Mouse (Mus musculus) kidney, postnatal 25 days (tissue): ENCODE measurements at regions not wholly inside any gene's neighbourhood (a gene's known extent, or its start where the extent isn't known, plus 50 kb on each side); places are given as distances from the start of the nearest gene placed in this dataset.

Experiments used
- DNase-seq, 2 experiments: peaks; one replicate each; pipeline ENCODE4 v3.0.0; 2021; ENCODE audit warnings: mixed read lengths in 2 of 2

GRCm38 (mm10) chr3:56590071-56590470, 406.6 kb upstream of the Nbea start:
- DNase-seq = no peak

- no peak for DNase-seq
Measured at GRCm38 (mm10) chr3:56575422-56575821, 391.9 kb upstream of the Nbea start.

- peak in 1 of 2 experiments; percentile 31 for DNase-seq
Measured at GRCm38 (mm10) chr3:56536178-56536577, 352.7 kb upstream of the Nbea start.

DNA sequence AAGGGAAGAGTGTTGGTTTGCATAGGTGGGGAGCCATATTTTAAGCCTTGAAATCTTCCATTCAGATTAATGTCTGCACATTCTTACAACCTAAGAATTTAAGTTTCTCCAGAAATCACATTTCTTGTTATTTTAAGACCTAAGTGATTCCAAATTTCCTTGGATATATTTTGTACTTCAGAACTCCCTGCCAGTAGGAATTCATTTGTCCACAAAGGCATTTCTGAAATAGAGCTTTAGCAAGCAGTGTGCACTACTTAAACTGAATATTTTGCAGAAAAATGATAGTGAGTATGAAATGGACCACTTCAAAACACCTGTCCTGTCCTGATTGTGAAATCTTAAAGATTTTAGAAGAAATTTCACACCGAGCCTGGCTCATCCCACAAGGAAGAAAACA, 320.9 kb upstream of the Nbea start:
- DNase-seq = no peak

DNA sequence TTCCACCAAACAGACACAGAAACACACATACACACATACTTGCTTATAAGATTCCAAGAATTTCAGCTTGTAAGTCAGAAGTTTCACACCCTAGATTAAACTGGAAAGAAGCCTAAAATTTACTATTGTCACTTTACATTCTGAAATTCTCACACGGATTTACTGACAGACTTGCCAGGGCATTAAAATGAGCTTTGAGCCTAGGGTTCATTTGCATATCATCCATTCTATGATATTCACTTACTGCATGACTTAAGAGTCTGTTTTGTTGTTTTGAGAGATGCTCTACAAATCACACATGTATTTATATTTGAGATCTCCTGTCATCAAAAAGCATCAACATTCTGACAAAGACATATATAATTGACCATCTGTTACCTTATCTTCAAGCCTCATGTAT, 315.8 kb upstream of the Nbea start:
- DNase-seq = no peak

- no peak for DNase-seq
Measured at GRCm38 (mm10) chr3:56493937-56494336, 310.4 kb upstream of the Nbea start.

- DNase-seq = no peak
Measured at GRCm38 (mm10) chr3:56489154-56489553, 305.7 kb upstream of the Nbea start.

GRCm38 (mm10) chr3:56485550-56486400, 302.3 kb upstream of the Nbea start:
- no peak for DNase-seq

DNA sequence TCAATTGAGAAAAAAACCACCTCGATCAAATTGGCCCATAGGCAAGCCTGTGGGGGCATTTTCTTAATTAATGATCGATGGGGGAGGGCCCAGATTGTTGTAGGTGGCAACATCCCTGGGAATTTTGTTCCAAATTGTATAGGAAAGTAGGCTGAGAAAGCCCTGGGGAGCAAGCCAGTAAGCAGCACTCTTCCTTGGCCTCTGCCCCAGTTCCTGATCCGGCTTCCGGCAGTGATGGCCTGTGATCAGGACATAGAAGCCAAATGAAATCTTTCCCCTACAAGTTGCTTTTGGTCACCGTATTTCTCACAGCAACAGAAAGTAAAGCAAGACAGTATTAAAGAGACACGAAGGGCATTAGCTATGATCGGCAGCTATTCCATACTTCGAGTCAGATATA, 300.6 kb upstream of the Nbea start:
- DNase-seq = no peak

DNA sequence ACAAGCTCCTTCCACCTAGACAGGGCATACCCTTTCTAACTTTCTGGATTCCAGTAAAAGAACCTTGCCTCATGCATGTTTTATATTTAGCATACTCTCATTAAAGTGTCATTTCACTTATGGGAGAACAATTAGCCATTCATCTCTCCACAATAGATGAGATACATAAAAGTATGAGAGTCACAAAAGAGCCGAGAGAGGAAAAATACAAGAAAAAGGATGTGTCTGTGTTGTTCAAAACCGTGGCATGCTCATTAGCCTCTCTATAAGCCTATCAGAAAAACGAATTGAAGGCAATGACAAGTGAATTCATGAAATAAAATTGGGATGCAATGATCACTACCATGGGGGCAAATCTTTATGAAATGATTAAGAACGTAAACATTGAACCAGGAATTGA, 299.9 kb upstream of the Nbea start:
- no peak for DNase-seq

DNA sequence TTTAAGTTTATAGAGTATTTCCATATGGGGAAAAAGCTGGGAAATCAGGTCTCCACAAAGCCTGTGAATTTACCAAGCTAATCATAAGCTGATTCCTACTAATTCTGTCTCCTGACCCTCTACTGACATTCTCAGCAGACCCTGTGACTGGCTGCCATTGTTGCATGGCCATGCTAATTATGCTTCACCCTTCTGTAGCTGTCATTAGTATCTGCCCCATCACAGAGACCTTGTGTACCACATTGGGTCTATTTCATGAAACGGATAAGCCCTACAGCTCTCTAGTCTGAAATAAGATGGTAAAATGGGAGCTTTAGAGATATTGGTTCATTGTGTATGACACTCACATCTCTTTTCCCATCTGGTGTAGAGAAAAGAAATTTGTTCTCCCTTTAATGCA, 296.0 kb upstream of the Nbea start:
- no peak for DNase-seq

DNA sequence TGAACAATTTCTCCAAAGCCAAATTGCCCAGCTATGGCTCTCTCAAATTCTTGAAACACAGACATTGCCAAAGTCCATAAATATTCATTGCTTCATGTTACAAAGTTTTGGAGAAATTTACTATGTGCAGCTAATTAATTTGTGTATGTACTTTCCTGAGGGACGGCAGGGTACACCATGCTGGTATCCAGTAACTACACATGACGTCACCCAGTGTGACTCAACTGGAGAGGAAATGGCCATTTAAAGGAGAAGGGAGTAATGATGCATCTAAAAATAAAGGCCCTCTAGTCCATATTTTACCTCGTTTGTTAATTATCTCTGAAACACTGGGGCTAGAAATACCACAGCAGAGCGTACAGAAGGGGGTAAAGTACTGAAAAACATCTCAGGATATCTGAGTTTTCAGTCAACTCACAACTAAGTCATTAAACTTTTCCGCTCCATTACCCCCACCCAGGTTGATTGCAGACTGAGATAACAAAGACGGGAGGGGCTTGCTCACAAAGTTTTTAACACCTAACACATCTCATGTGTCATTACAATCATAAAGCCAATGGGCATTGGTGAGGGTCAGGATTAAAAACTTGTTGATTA, 295.1 kb upstream of the Nbea start:
- no peak for DNase-seq

GRCm38 (mm10) chr3:56475529-56476527, 292.3 kb upstream of the Nbea start:
- DNase-seq = no peak

DNA sequence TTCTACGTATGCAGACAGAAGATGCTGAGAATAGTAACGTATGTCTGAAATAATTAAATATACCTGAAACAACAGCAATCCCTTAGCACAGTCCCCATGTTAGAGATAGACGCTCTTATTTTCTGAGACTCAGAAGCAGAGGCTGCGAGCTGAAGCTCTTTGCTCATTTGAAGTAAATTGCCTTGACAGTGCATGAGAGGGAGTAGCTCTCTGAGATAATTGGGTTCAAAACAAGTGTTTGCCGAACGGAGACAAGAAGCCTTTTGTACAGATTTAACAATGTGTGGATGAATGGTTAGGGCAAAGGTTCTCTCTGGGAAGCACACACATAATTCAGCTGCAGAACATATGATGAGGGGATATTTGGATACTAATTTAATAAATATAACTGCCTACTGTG, 289.1 kb upstream of the Nbea start:
- DNase-seq = no peak

- no peak for DNase-seq
Measured at GRCm38 (mm10) chr3:56471823-56472222, 288.3 kb upstream of the Nbea start.

- no peak for DNase-seq
Measured at GRCm38 (mm10) chr3:56471185-56471584, 287.7 kb upstream of the Nbea start.

DNA sequence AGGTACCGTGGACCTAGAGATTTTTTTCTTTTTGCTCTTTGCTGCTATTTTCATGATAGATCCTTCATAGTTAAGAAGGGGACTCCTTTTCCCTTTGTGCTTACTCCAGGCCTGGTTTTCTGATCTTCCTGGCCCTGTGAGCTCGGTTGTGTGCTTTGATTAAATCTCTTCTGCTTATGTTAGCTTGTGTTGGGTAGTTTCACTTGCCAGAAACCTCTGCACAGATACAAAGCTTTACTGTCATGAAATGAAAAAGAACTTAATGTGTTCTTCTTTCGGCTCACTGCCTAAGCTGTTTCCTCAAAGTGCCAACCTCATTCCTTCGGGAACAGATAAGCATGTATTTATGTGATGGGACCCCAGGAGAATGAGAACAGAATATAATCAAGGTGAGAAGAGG, 274.1 kb upstream of the Nbea start:
- no peak for DNase-seq

GRCm38 (mm10) chr3:56456317-56456716, 272.8 kb upstream of the Nbea start:
- DNase-seq = no peak

DNA sequence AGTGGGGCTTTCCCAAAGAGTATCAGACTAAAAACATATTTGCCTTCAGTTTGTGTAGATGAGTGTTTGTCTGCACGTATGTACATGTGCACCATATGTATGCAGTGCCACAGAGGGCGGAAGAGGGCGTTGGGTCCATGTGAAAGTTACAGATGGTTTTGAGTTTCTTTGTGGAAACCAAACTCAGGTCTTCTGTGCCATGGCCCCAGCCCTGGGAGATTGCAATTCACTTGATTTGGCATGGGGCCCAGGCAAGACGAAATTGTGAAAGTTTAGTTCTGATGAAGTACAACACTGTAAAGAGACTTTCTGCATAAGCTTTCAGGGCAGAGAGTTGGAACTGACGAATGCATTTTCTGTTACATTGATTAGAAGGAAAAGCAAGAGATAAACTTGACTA, 255.4 kb upstream of the Nbea start:
- DNase-seq = peak; percentile 40 to 48

- no peak for DNase-seq
Measured at GRCm38 (mm10) chr3:56438020-56438747, 254.7 kb upstream of the Nbea start.

DNA sequence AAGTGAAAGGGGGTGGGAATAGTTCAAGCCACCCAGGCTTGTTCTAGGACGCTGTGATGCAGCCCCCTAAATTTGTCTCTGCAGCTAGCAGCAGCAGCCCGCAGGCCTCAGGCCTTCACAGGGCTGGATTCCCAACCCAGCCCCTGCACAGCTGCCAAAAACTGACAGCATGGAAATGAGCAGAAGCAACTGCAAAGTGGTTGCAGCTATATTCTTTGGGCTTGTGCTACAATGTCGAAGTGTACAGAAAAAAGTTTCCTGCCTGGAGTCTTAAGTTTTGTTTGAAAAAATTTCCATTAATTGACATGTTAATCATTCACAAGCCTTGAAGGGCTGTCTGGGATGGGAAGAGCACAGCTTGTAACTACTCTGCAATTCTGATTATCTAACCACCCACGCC, 253.6 kb upstream of the Nbea start:
- peak; percentile 20 to 51 for DNase-seq

- DNase-seq = no peak
Measured at GRCm38 (mm10) chr3:56433495-56433894, 250.0 kb upstream of the Nbea start.

DNA sequence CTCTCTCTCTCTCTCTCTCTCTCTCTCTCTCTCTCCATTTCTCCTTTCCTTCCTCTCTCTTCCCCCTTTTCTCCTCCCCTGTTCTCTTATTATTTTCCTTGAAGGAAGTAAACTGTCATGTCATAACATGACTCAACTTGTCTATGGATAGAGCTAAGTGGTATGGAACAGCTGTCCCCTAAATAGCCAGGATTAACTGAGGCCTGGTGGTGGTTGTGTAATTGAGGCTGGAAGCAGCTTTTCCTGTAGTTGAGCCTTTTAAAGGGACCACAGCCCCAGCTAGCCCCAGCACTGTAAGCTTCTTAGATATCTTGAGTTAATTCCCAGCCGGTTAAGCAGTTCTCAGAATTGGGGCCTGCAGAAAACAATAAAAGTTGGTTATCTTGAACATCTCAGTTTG, 243.7 kb upstream of the Nbea start:
- no peak for DNase-seq
